Mouse (Mus musculus): ENCODE measurements around the gene Gm10375. TPM values are rescaled to one million over a fixed set of nuclear protein-coding genes. Genes with fewer than 3 reads are reported as not detected.
"Not testable (repeated sequence)": the region's sequence is repeated elsewhere in the genome, so short reads cannot be mapped to it uniquely, and the experiment has no call there.

Gene Gm10375
- polyA plus RNA-seq (2015; fragmentation: Nextera tagmentation; extraction: Ambion mirVana), result not detected in 2 replicates

DNA sequence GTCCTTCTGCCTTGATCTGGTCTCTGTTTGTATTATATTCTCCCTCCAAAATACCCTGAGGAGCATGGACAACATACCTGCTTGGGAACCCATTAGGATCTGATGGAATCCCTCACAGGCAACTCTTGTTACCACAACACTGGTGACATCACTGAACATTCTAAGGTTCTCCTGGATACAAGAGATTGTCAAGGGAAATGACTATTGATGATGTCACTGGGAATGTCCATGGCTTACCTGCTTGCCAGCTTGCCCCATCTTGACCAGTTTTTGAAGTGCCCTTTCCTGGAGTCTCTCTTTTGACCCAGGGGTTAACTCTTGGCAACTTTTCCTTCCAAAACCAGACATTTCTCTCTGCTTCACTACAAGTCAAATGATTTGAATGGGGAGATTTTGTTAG, at the start of gene Gm10375:
Gene Gm10375, minus strand, starts transcription at position 101 of the 400 bp plus-strand sequence.
- not testable (repeated sequence) for H3K4me2 ChIP-seq; H3K36me3 ChIP-seq; H3K27me3 ChIP-seq; H3K4me3 ChIP-seq; H3K9me3 ChIP-seq; H3K9ac ChIP-seq; ATAC-seq (ENCODE audit: low FRiP score); H3K27ac ChIP-seq; H3K4me1 ChIP-seq (replicated peaks)

DNA sequence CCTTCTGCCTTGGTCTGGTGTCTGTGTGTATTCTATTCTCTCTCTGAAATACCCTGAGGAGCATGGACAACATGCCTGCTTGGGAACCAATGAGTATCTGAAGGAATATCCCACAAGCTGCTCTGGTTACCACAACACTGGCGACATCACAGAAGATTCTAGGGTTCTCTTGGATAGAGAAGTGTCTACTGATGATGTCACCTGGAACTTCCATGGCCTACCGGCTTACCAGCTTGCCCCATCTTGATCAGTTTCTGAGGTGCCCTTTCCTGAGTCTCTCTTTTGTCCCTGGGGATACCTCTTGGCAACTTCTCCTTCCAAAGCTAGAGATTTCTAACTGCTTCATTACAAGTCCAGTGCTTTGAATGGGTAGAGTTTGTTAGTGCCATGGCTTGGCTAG, 28.8 kb downstream of the Gm10375 start, which contains the start of gene Gm17654:
Gene Gm17654, minus strand, starts transcription at position 101 of the 400 bp plus-strand sequence.
- not testable (repeated sequence) for H3K4me3 ChIP-seq; H3K9ac ChIP-seq; ATAC-seq (ENCODE audit: low FRiP score); H3K4me1 ChIP-seq (replicated peaks); H3K27me3 ChIP-seq; H3K9me3 ChIP-seq; H3K27ac ChIP-seq; H3K4me2 ChIP-seq; H3K36me3 ChIP-seq
- 79% methylated on average over 1 of the region's 2 CpGs for WGBS

DNA sequence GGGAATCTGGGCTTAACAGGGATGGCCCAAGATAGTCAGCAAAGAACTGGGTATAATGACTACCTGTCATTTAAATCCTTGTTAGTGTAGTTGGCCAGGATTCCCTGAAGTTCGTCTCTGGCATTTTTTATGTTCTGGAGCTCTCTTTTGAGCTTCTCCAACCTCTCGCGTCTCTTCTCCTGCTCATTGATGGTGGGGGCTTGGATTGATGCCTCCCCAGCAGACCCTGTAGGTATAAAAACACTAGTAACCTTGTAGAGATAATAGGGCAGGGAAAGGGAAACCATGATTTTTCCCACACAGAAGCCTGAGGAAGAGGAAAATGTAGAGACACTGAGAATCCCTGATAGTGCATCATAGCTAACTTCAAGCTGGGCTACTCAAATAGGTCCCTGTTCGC, 29.8 kb downstream of the Gm10375 start:
- not testable (repeated sequence) for H3K36me3 ChIP-seq; H3K4me1 ChIP-seq (replicated peaks); H3K9me3 ChIP-seq; H3K27me3 ChIP-seq; ATAC-seq (ENCODE audit: low FRiP score); H3K27ac ChIP-seq; H3K4me2 ChIP-seq; H3K9ac ChIP-seq; H3K4me3 ChIP-seq
- 92% methylated on average over 4 of the region's 4 CpGs for WGBS

Other genes with a start within 250 kb of the Gm10375 start
- not detected in 2 replicates for gene Gm8138, start 191.7 kb downstream of the Gm10375 start, polyA plus RNA-seq (2015; fragmentation: Nextera tagmentation; extraction: Ambion mirVana)
- gene Gm5799, start 64.4 kb downstream of the Gm10375 start, polyA plus RNA-seq (2015; fragmentation: Nextera tagmentation; extraction: Ambion mirVana), result not detected in 2 replicates
- not detected in 2 replicates for gene Gm17654, start 28.9 kb downstream of the Gm10375 start, polyA plus RNA-seq (2015; fragmentation: Nextera tagmentation; extraction: Ambion mirVana)
- not detected in 2 replicates for gene Gm8165, start 69.2 kb upstream of the Gm10375 start, polyA plus RNA-seq (2015; fragmentation: Nextera tagmentation; extraction: Ambion mirVana)
- 0.49 and 1.1 TPM in 2 replicates for gene Gm7324, start 89.8 kb upstream of the Gm10375 start, polyA plus RNA-seq (2015; fragmentation: Nextera tagmentation; extraction: Ambion mirVana)
- not detected in 2 replicates for gene Gm16506, start 119.5 kb upstream of the Gm10375 start, polyA plus RNA-seq (2015; fragmentation: Nextera tagmentation; extraction: Ambion mirVana)
- not detected in 2 replicates for gene Gm6526, start 139.9 kb upstream of the Gm10375 start, polyA plus RNA-seq (2015; fragmentation: Nextera tagmentation; extraction: Ambion mirVana)
- gene Gm8180, start 176.7 kb upstream of the Gm10375 start, polyA plus RNA-seq (2015; fragmentation: Nextera tagmentation; extraction: Ambion mirVana), result not detected in 2 replicates

Measured in hindbrain, embryonic 13.5 days (tissue).